Mouse (Mus musculus) heart, embryonic 10.5 days (tissue): ENCODE measurements around the gene Pym1. TPM values are rescaled to one million over a fixed set of nuclear protein-coding genes. Genes with fewer than 3 reads are reported as not detected.
A peak's percentile ranks its signal among the peaks of the same experiment; 100 is the strongest.

Experiments used
- DNase-seq: peaks from one replicate; pipeline ENCODE4 v3.0.0-alpha.2; 2017; ENCODE audit warnings: low spot score
- H3K27ac ChIP-seq: fragments of 300-500 bp; sonication (generic); 2 replicates; pipeline ENCODE4 v1.5.1; 2016; ENCODE audit warnings: mild to moderate bottlenecking
- H3K27me3 ChIP-seq: fragments of 300-500 bp; sonication (generic); 2 replicates; pipeline ENCODE4 v1.6.1; 2016; ENCODE audit warnings: mild to moderate bottlenecking; ENCODE audit not compliant: poor library complexity, insufficient read depth, severe bottlenecking
- H3K36me3 ChIP-seq: fragments of 300-500 bp; sonication (generic); 2 replicates; pipeline ENCODE4 v1.6.1; 2016; ENCODE audit warnings: mild to moderate bottlenecking, moderate library complexity
- H3K4me1 ChIP-seq: fragments of 300-500 bp; sonication (generic); 2 replicates; pipeline ENCODE4 v1.6.1; 2016; ENCODE audit warnings: mild to moderate bottlenecking
- H3K4me3 ChIP-seq: fragments of 300-500 bp; sonication (generic); 2 replicates; pipeline ENCODE4 v1.5.1; 2016; ENCODE audit warnings: mild to moderate bottlenecking, moderate library complexity
- H3K9me3 ChIP-seq: fragments of 300-500 bp; sonication (generic); 2 replicates; pipeline ENCODE4 v1.6.1; 2016; ENCODE audit warnings: mild to moderate bottlenecking, moderate library complexity
- WGBS: fragments of 180-500 bp; shearing (Covaris S2); methylation state at CpG from one replicate; pipeline ENCODE4 v1.1.7; 2016; 5-methylcytosine and 5-hydroxymethylcytosine counted together
- polyA plus RNA-seq: library from polyadenylated mRNA; unstranded; fragments of >200 nt; fragmentation: Nextera tagmentation; extraction: Ambion mirVana; gene quantifications from 2 replicates; pipeline ENCODE4 v1.2.1, GENCODE M21; 2016

Gene Pym1
- polyA plus RNA-seq, 1 experiment from 2014 or later: 45.4 TPM

- no peaks in the 10 kb centered on the region for H3K36me3 ChIP-seq
- DNase-seq: no peak
- no peak overlapping the region for H3K4me3 ChIP-seq
- no peak overlapping the region for H3K27ac ChIP-seq
- WGBS: 74% methylated on average over 2 of the region's 2 CpGs
- no peaks in the 10 kb centered on the region for H3K27me3 ChIP-seq
- H3K9me3 ChIP-seq: no peaks in the 10 kb centered on the region
- no peaks in the 10 kb centered on the region for H3K4me1 ChIP-seq
These were observed 25.2 kb downstream of the Pym1 start for GRCm38 (mm10) chr10:128772895-128773294.

GRCm38 (mm10) chr10:128773685-128774084 lies 26.0 kb downstream of the Pym1 start:
- Histone ChIP-seq H3K4me1 (no peaks in the 10 kb centered on the region), H3K27ac (no peak overlapping the region), H3K27me3 (no peaks in the 10 kb centered on the region), H3K36me3 (no peaks in the 10 kb centered on the region), H3K9me3 (no peaks in the 10 kb centered on the region), H3K4me3 (no peak overlapping the region)
- 24% methylated on average over 5 of the region's 5 CpGs for WGBS
- DNase-seq: no peak

- H3K4me1 ChIP-seq: no peaks in the 10 kb centered on the region
- DNase-seq: no peak
- H3K27me3 ChIP-seq: no peaks in the 10 kb centered on the region
- peak overlapping the region; percentile 71 for H3K27ac ChIP-seq
- 85% methylated on average over 2 of the region's 2 CpGs for WGBS
- no peaks in the 10 kb centered on the region for H3K36me3 ChIP-seq
- H3K9me3 ChIP-seq: no peaks in the 10 kb centered on the region
- no peak overlapping the region for H3K4me3 ChIP-seq
These were observed 30.8 kb downstream of the Pym1 start for GRCm38 (mm10) chr10:128778441-128778840.

GRCm38 (mm10) chr10:128779011-128779795 lies 31.5 kb downstream of the Pym1 start:
- 35% methylated on average over 8 of the region's 8 CpGs for WGBS
- H3K4me3 ChIP-seq: no peak overlapping the region

GRCm38 (mm10) chr10:128780200-128780599 lies 32.5 kb downstream of the Pym1 start:
- Histone ChIP-seq H3K9me3 (peaks cover 8% of the 10 kb centered on the region; the same call in 1 of the 2 replicates), H3K36me3 (no peaks in the 10 kb centered on the region), H3K27me3 (no peaks in the 10 kb centered on the region), H3K4me3 (no peak overlapping the region), H3K27ac (no peak overlapping the region), H3K4me1 (no peaks in the 10 kb centered on the region)
- DNase-seq: no peak
- WGBS: 87% methylated on average over 1 of the region's 1 CpGs

More at GRCm38 (mm10) chr10:128779011-128779795, 31.5 kb downstream of the Pym1 start:
- Histone ChIP-seq H3K36me3 (no peaks in the 10 kb centered on the region), H3K4me1 (no peaks in the 10 kb centered on the region), H3K9me3 (peaks cover 6% of the 10 kb centered on the region; the same call in 1 of the 2 replicates), H3K27me3 (no peaks in the 10 kb centered on the region), H3K27ac (peak overlapping the region; percentile 71)
- no peak for DNase-seq

- no peaks in the 10 kb centered on the region for H3K27me3 ChIP-seq
- WGBS: 74% methylated on average over 7 of the region's 7 CpGs
- H3K4me3 ChIP-seq: no peak within 1 kb of the TSS
- no peak for DNase-seq
- no peak within 1 kb of the TSS for H3K27ac ChIP-seq
- H3K4me1 ChIP-seq: peaks cover 8% of the 10 kb centered on the region; the same call in 1 of the 2 replicates
- H3K9me3 ChIP-seq: no peaks in the 10 kb centered on the region
- no peaks in the 10 kb centered on the region for H3K36me3 ChIP-seq
These were observed 42.9 kb downstream of the Pym1 start, which contains the start of gene Mmp19 for GRCm38 (mm10) chr10:128790398-128791124. TSS of gene Mmp19 (plus strand) at chr10:128790910.

GRCm38 (mm10) chr10:128792041-128792440 lies 44.4 kb downstream of the Pym1 start:
- no peaks in the 10 kb centered on the region for H3K9me3 ChIP-seq
- no peaks in the 10 kb centered on the region for H3K27me3 ChIP-seq
- no peaks in the 10 kb centered on the region for H3K36me3 ChIP-seq
- no peak overlapping the region for H3K4me3 ChIP-seq
- no peak overlapping the region for H3K27ac ChIP-seq
- H3K4me1 ChIP-seq: peaks cover 8% of the 10 kb centered on the region; the same call in 1 of the 2 replicates
- DNase-seq: no peak

- Histone ChIP-seq H3K4me3 (no peak overlapping the region), H3K36me3 (no peaks in the 10 kb centered on the region), H3K9me3 (no peaks in the 10 kb centered on the region), H3K27ac (no peak overlapping the region), H3K4me1 (peaks cover 8% of the 10 kb centered on the region; the same call in 1 of the 2 replicates), H3K27me3 (no peaks in the 10 kb centered on the region)
- WGBS: 97% methylated on average over 1 of the region's 1 CpGs
- no peak for DNase-seq
These were observed 45.6 kb downstream of the Pym1 start for GRCm38 (mm10) chr10:128793258-128793657.

- H3K4me3 ChIP-seq: no peak overlapping the region
- H3K36me3 ChIP-seq: peaks cover 2% of the 10 kb centered on the region; the same call in 1 of the 2 replicates
- no peaks in the 10 kb centered on the region for H3K27me3 ChIP-seq
- 82% methylated on average over 5 of the region's 5 CpGs for WGBS
- DNase-seq: no peak
- no peaks in the 10 kb centered on the region for H3K9me3 ChIP-seq
- H3K27ac ChIP-seq: 0 out of 2 replicates have a peak overlapping the region, but pooled peaks have one; percentile 13
- peaks cover 8% of the 10 kb centered on the region; the same call in 1 of the 2 replicates for H3K4me1 ChIP-seq
These were observed 46.7 kb downstream of the Pym1 start for GRCm38 (mm10) chr10:128794391-128794790.

- no peak for DNase-seq
- Histone ChIP-seq H3K36me3 (peaks cover 7% of the 10 kb centered on the region; the same call in 1 of the 2 replicates), H3K27me3 (no peaks in the 10 kb centered on the region), H3K9me3 (no peaks in the 10 kb centered on the region), H3K27ac (no peak overlapping the region), H3K4me1 (peaks cover 8% of the 10 kb centered on the region; the same call in 1 of the 2 replicates), H3K4me3 (no peak overlapping the region)
- 93% methylated on average over 3 of the region's 3 CpGs for WGBS
These were observed 47.9 kb downstream of the Pym1 start for GRCm38 (mm10) chr10:128795581-128795980.

- DNase-seq: no peak
- Histone ChIP-seq H3K9me3 (no peaks in the 10 kb centered on the region), H3K4me1 (peaks cover 25% of the 10 kb centered on the region), H3K27ac (no peak overlapping the region), H3K36me3 (peaks cover 24% of the 10 kb centered on the region), H3K4me3 (no peak overlapping the region), H3K27me3 (no peaks in the 10 kb centered on the region)
- WGBS: 94% methylated on average over 8 of the region's 8 CpGs
These were observed 51.0 kb downstream of the Pym1 start for GRCm38 (mm10) chr10:128798676-128799075.

- Histone ChIP-seq H3K27me3 (no peaks in the 10 kb centered on the region), H3K4me1 (peaks cover 31% of the 10 kb centered on the region), H3K9me3 (no peaks in the 10 kb centered on the region), H3K36me3 (peaks cover 28% of the 10 kb centered on the region), H3K27ac (no peak overlapping the region), H3K4me3 (no peak overlapping the region)
- no peak for DNase-seq
- 83% methylated on average over 16 of the region's 16 CpGs for WGBS
These were observed 54.3 kb downstream of the Pym1 start for GRCm38 (mm10) chr10:128801981-128802495.

GRCm38 (mm10) chr10:128802956-128803355 lies 55.3 kb downstream of the Pym1 start:
- H3K9me3 ChIP-seq: no peaks in the 10 kb centered on the region
- H3K4me3 ChIP-seq: peak overlapping the region; percentile 89
- WGBS: 54% methylated on average over 4 of the region's 4 CpGs
- H3K27ac ChIP-seq: peak overlapping the region; percentile 95
- no peaks in the 10 kb centered on the region for H3K27me3 ChIP-seq
- DNase-seq: no peak
- peaks cover 40% of the 10 kb centered on the region for H3K4me1 ChIP-seq
- H3K36me3 ChIP-seq: peaks cover 30% of the 10 kb centered on the region
